Mouse (Mus musculus) lung, postnatal 14 days (tissue): Measurements from ENCODE around the gene Tlk2.
"Not testable (repeated sequence)": the region's sequence is repeated elsewhere in the genome, so short reads cannot be mapped to it uniquely, and the experiment has no call there.

ENCODE experiments used
- DNase-seq: peaks from one replicate; pipeline ENCODE4 v3.0.0; 2021

Tlk2 gene

DNA sequence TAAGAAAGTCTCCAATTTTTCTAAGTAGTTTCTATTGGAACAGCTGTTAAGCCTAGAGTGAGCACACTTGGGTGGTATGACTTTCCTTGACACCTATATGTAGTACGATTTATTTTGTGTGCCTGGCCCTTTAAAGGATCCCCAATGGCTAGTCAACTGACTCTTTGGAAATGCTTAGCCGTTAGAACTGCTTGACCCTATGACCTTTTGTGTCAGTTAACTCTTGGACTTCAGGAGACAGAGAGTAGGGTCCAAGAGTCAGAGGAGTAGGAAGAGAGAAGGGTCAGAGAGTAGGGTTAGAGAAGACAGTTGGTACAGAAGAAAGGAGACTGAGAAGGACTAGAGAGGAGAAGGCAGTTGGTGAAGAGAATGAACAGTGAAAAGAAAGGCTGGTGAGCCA, at the start of gene Tlk2:
Gene Tlk2, plus strand, starts transcription at position 292 of the 400 bp plus-strand sequence.
- DNase-seq, result no peak

- DNase-seq, result no peak
Measured at GRCm38 (mm10) chr11:105135692-105136091, 42.9 kb upstream of the Tlk2 start.

DNA sequence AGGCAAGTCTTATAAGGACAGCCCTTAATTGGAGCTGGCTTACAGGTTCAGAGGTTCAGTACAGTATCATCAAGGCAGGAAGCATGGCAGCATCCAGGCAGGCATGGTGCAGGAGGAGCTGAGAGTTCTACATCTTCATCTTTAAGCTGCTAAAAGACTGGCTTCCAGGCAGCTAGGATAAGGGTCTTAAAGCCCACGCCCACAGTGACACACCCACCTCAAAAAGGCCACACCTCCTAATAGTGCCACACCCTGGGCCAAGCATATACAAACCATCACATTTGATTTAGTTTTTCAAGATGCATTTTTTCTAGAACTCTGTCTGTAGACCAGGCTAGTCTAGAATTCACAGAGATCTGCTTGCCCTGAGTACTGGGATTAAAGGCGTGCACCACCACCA, 41.4 kb upstream of the Tlk2 start:
- DNase-seq, result not testable (repeated sequence)

DNA sequence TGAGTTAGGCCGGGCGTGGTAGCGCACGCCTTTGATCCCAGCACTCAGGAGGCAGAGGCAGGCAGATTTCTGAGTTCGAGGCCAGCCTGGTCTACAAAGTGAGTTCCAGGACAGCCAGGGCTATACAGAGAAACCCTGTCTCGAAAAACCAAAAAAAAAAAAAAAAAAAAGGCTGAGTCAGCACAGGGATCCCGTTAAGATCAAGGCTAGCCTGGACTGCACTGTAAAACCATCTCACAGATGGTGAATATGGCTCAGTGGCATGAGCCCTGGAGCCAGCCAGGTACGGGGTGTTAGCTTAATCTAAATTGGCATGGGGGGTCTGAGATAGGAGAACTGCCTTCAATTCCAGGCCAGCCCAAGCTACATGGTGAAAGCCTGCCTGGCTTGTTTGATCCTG, 38.1 kb upstream of the Tlk2 start:
- DNase-seq, result not testable (repeated sequence)

- DNase-seq, result no peak
Measured at GRCm38 (mm10) chr11:105141115-105141514, 37.5 kb upstream of the Tlk2 start.

- DNase-seq, result no peak
Measured at GRCm38 (mm10) chr11:105143564-105143963, 35.0 kb upstream of the Tlk2 start.

- no peak for DNase-seq
Measured at GRCm38 (mm10) chr11:105144084-105144483, 34.5 kb upstream of the Tlk2 start.

DNA sequence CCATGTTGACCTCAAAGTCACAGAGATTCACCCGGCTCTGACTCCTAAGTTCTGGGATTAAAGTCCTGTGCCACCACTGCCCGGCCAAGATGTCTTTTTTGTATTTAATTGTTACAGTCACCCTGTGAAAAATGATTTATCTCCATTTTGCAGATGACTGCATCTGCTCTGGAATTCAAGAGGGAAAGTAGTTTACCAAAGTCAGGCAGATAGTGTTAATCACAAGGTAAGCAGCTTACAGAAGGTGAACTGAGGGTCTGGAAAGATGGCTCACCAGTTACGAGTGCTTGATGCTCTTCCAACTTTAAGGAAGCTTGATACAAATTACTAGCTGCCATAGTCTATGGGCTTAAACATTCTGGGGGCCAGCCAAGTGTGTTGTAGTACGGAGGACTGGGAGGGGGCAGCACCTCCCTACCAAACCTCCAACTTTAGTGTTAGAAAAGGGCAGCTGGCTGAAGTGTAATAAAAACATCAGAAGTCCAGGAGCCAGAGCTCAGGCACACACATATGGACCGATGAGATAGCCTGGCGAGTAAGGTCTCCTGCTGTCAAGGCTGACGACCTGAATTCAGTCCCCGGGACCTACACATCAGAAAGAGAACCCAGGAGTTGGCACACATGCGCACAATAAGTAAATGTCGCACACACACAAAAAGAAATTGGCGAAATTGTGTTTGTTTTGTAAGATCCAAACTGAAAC, 33.9 kb upstream of the Tlk2 start:
- no peak for DNase-seq

DNA sequence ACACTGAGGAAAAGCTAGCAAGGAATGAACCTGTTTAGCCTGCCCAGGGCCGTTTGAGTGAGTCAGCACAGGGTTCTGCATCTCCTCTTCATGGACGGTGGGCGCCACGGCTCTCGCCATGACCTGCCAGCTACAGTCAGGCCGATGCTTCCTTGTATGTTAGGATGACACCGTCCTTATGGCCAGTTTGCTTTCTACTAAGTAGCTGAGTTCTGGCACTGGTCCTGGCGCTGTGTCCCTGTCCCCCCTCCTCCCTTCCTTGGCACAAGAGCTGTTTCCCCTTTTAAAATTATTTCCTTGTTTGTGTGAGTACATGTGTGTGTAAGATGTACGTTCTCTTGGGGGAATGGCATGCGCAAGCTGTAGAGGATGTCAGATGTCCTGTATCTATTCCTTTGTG, 33.4 kb upstream of the Tlk2 start:
- DNase-seq, result no peak

DNA sequence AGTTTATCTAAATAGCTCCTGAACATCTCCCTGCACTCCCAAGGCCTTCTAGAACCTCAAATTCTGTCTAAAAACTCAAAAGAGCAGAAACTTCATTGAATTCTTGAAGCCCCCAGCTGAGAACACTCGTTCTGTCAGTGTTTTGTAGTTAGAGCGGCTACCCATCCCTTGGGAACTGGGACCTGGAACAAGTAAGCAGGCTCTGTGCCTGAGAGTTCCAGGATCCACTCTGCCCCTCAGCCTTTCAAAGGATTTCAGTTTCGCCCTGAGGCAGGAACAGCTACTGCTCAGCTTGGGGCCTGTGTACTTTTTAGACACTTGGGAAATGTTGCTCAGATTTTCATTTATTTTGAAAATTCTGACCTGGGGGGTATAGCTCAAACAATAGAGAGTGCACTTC, 32.0 kb upstream of the Tlk2 start, which contains the start of gene Gm10842:
Gene Gm10842, plus strand, starts transcription at position 301 of the 400 bp plus-strand sequence.
- no peak for DNase-seq

GRCm38 (mm10) chr11:105149353-105149752, 29.3 kb upstream of the Tlk2 start:
- DNase-seq, result no peak

DNA sequence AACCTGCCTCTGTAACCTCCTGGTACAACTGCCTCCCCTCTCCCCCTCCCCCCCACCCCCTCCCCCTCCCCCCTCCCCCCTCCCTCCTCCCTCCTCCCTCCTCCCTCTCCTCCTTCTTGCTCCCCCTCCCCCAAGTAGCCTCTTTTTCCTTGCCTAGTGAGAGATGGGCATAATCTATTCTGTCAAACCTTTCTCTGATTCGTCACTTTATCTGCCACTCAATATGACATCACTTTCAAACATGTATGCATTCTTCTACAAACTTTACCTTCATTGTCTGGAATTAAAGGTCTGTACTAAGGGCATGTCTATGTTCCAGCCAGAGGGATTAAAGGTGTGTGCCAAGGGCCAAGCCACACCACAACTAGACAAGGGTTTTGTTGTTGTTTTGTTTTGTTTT, 28.8 kb upstream of the Tlk2 start:
- DNase-seq, result no peak

- DNase-seq, result no peak
Measured at GRCm38 (mm10) chr11:105150691-105151090, 27.9 kb upstream of the Tlk2 start.

- DNase-seq, result no peak
Measured at GRCm38 (mm10) chr11:105151226-105152016, 27.2 kb upstream of the Tlk2 start.

GRCm38 (mm10) chr11:105152017-105152300, 26.6 kb upstream of the Tlk2 start:
- DNase-seq, result no peak

DNA sequence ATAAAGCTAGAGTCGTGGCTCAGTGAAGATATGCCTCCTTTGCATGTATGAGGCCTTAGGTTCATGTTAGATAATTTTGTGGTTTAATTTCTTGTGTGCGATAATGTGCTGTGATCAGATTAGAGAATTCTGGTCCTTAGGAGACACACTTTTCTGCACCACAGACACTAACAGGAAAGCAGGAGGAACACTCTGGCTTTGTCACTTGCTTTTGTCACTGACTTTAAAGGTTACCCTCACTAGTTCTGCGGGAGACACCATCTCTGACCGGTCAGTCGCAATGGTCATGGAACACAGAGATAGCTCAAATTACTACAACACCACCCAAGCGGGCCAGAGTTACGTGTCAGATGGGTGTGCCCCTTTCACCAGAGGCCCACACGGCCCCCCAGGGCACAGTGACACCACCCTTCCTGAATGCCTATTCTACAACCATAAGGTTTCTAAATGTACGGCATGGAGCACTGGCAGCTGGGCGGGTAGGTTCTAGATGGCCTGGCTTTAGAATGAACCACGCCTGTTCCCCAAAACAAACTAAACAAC, 26.2 kb upstream of the Tlk2 start:
- DNase-seq, result no peak

DNA sequence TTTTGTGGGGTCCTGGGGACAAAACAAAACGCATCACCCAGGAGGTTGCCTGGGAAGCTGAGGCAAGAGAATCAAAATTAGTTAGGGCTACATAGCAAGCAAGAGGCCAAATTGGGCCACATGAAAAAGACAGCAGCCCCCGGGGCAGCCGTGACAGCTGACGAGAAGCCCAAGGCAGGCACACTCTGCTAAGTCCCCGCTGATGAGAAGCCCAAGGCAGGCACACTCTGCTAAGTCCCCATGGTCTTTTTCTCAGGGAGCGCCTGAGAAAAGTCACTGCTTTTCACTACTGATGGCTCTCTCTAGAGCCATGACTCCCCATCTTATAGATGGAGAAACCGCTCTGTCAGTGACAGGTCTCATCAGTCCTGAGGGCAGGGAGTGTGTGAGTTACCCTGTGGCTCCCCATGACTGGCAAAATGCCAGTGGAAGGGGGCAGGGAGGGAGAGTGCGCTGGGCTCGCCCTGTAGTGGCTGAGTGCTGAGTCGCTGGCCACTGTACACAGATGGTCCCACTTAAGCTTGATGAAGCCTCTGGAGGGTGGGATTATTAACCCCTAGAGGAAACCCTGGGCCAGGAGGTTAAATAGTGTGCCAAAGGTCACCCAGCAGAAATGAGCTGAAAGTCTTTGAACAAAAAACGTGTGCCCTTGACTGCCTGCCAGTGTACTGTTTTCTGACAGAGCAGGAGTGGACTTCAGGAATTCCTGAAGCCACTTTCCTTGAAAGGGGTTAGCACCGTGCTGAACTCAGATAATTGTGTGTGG, 25.4 kb upstream of the Tlk2 start:
- DNase-seq, result peak; percentile 42

GRCm38 (mm10) chr11:105155915-105156314, 22.7 kb upstream of the Tlk2 start:
- DNase-seq, result no peak

DNA sequence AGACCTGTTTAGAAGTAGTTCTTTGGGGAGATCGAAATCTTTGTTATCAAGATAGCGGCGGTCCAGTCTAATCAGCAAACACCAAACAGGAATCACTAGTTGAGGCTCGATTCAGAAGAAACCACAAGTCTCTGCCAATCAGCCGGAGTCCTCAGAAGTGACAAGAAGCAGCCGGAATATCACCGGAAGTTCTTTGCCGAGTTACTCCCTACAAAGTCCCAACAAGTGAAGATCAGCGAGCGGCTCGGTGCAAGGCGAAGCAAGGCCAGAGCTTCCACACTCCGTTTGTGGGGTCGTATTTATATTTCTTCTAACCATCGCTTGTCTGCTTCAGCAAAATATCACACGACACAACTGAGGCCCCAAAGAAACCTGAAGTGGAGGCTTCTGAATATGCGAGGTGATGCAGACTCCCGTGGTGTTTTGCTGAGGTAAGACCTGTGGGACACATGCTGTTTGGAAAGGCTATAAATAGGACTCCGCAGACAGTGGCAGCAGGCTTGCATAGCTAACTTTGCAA, 21.8 kb upstream of the Tlk2 start:
- DNase-seq, result no peak

GRCm38 (mm10) chr11:105158047-105158446, 20.6 kb upstream of the Tlk2 start:
- DNase-seq, result no peak

DNA sequence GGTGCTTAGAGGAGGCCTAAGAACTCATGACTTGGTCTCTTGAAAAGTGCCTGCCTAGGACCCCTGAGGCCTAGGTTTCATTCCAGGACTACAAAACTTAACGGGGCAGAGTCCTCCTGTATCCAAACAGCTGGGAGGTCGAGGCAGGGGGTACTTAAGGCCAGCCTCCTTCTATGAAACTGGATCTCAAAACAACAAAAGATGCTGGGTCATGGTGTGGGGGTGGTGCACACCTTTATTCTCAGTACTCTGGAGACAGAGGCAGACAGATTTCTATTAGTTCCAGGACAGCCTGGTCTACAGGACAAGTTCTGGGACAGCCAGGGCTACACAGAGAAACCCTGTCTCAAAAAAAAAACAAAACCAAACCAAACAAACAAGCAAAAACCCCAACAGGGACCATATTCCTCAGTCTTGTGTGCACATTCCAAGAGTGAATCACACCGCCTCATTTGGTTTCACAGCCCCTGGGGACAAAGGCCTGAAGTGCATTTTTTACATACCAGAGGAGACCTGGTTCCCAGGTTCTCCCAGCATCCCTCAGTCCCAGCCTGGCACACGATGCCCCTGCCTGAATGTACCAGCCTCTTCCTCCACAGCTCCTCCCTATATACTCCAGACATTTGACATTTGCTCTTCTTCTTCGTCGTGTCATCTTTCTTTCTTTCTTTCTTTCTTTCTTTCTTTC, 18.8 kb upstream of the Tlk2 start:
- no peak for DNase-seq

DNA sequence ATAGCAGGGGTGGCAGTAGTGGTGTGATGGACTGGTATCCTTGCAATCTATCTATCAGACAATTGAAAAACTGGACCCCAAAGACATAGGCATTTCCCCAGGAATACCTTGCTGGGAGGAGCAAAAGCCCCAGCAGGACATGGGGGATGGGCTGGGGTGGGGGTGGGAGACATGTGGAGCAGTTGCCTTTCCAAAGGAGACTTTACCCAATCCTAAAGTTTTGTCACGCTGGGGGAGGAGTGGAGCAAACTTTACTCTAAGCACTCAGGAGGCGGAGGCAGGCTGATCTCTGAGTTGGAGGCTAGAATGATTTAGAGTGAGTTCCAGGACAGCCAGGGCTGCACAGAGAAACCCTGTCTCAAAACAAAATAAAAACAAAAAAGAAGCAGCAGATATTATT, 17.2 kb upstream of the Tlk2 start:
- DNase-seq, result no peak
